Mouse (Mus musculus): ENCODE measurements around the gene Sike1. TPM values are rescaled to one million over a fixed set of nuclear protein-coding genes. Genes with fewer than 3 reads are reported as not detected.

Sike1 gene
- total RNA-seq, 2 experiments from 2014 or later, result 82.6 to 88.0 TPM

GRCm38 (mm10) chr3:103026174-103026573, 30.7 kb downstream of the Sike1 start:
- no peak for DNase-seq

- no peak for DNase-seq
Observed at GRCm38 (mm10) chr3:103040285-103040684, 44.8 kb downstream of the Sike1 start.

- no peak for DNase-seq
Observed at GRCm38 (mm10) chr3:103040861-103041379, 45.4 kb downstream of the Sike1 start.

- no peak for DNase-seq
Observed at GRCm38 (mm10) chr3:103056016-103056595, 60.6 kb downstream of the Sike1 start.

- no peak for DNase-seq
Observed at GRCm38 (mm10) chr3:103057752-103058151, 62.2 kb downstream of the Sike1 start.

Other genes with a start within 250 kb of the Sike1 start
- gene Tshb, start 213.0 kb upstream of the Sike1 start, total RNA-seq (2021), result not detected
- gene Sycp1, start 59.6 kb upstream of the Sike1 start, total RNA-seq (2021), result under 1 TPM in 1 of 2 experiments, not detected in 1; 0.14 TPM
- gene Nr1h5, start 31.6 kb upstream of the Sike1 start, total RNA-seq (2021), result not detected
- 100 to 1,000 TPM; 466 to 483 TPM for gene Csde1, start 24.7 kb downstream of the Sike1 start, total RNA-seq (2021)
- 10 to 100 TPM; 94.1 to 96.3 TPM for gene Nras, start 62.6 kb downstream of the Sike1 start, total RNA-seq (2021)
- gene Ampd1, start 78.3 kb downstream of the Sike1 start, total RNA-seq (2021), result 100 to 1,000 TPM; 548 to 639 TPM
- 1 to 10 TPM; 5.9 to 8.6 TPM for gene Dennd2c, start 106.9 kb downstream of the Sike1 start, total RNA-seq (2021)
- gene Bcas2, start 175.9 kb downstream of the Sike1 start, total RNA-seq (2021), result 10 to 100 TPM; 53.5 to 55.6 TPM